Mouse (Mus musculus): Measurements from ENCODE around the gene Aup1.

GRCm38 (mm10) chr6:83092416-83093127 is 38.3 kb downstream of the Aup1 start:
- TF ChIP-seq MYOG (IDR thresholded peaks at IDR 0.05; ENCODE audit: control insufficient read depth, extremely low read depth, insufficient read length) = no peak
- no peak for TF ChIP-seq CTCF (IDR thresholded peaks at IDR 0.05; ENCODE audit: control insufficient read depth, insufficient read depth, insufficient read length)
- no peak for TF ChIP-seq MAX (IDR thresholded peaks at IDR 0.05)
- TF ChIP-seq USF1 (IDR thresholded peaks at IDR 0.05; ENCODE audit: low read depth) = no peak
- TF ChIP-seq MYOD1 (IDR thresholded peaks at IDR 0.05; ENCODE audit: control insufficient read depth, insufficient read length, low read depth) = no peak
- no peak for TF ChIP-seq CEBPB (IDR thresholded peaks at IDR 0.05; ENCODE audit: low read depth)

Data from C2C12 (cell line).